Mouse (Mus musculus) liver, embryonic 11.5 days (tissue): ENCODE data around the gene Cdh18. TPM values are rescaled to one million over a fixed set of nuclear protein-coding genes. Genes with fewer than 3 reads are reported as not detected.

Experiments
- ATAC-seq: fragments of 200-750 bp; cut with Nextera tagmentation; replicated peaks from 2 replicates; pipeline ENCODE4 v1.8.0; 2017; ENCODE audit warnings: moderate number of reproducible peaks, mild to moderate bottlenecking, moderate TSS enrichment, moderate library complexity; ENCODE audit not compliant: low FRiP score
- DNase-seq: peaks from one replicate; pipeline ENCODE4 v3.0.0-alpha.2; 2017; ENCODE audit warnings: low spot score
- H3K27ac ChIP-seq: fragments of 300-500 bp; sonication (generic); 2 replicates; pipeline ENCODE4 v1.5.1; 2014; ENCODE audit warnings: mild to moderate bottlenecking, low read depth, low read length, control low read depth
- H3K27me3 ChIP-seq: fragments of 300-500 bp; sonication (generic); replicated peaks from 2 replicates; pipeline ENCODE4 v1.6.1; 2014; ENCODE audit warnings: low read length, mixed read lengths; ENCODE audit not compliant: control insufficient read depth, insufficient read depth
- H3K36me3 ChIP-seq: fragments of 300-500 bp; sonication (generic); 2 replicates; pipeline ENCODE4 v1.6.1; 2014; ENCODE audit warnings: mild to moderate bottlenecking, low read length, moderate library complexity, mixed read lengths; ENCODE audit not compliant: control insufficient read depth, insufficient read depth
- H3K4me1 ChIP-seq: fragments of 300-500 bp; sonication (generic); replicated peaks from 2 replicates; pipeline ENCODE4 v1.6.1; 2014; ENCODE audit warnings: low read length, mixed read lengths; ENCODE audit not compliant: control insufficient read depth, insufficient read depth
- H3K4me2 ChIP-seq: fragments of 300-500 bp; sonication (generic); 2 replicates; pipeline ENCODE4 v1.6.1; 2014; ENCODE audit warnings: mild to moderate bottlenecking, control low read depth, moderate library complexity
- H3K4me3 ChIP-seq: fragments of 300-500 bp; sonication (generic); 2 replicates; pipeline ENCODE4 v1.5.1; 2014; ENCODE audit warnings: low read depth, low read length, control low read depth
- H3K9ac ChIP-seq: fragments of 300-500 bp; sonication (generic); 2 replicates; pipeline ENCODE4 v1.6.1; 2014; ENCODE audit warnings: low read depth, low read length, control low read depth
- H3K9me3 ChIP-seq: fragments of 300-500 bp; sonication (generic); 2 replicates; pipeline ENCODE4 v1.6.1; 2016; ENCODE audit warnings: low read length, inconsistent platforms, mixed read lengths; ENCODE audit not compliant: control insufficient read depth
- WGBS: fragments of 180-500 bp; shearing (Covaris S2); extraction: QIAGEN DNeasy Blood & Tissue Kit; methylation state at CpG from one replicate; pipeline ENCODE4 v1.1.7; 2014; 5-methylcytosine and 5-hydroxymethylcytosine counted together
- polyA plus RNA-seq: library from polyadenylated mRNA; unstranded; fragments of >200 nt; fragmentation: Nextera tagmentation; extraction: Ambion mirVana; gene quantifications from 2 replicates; pipeline ENCODE4 v1.2.1, GENCODE M21; 2014

Gene Cdh18
- polyA plus RNA-seq = 0.14 and 0.44 TPM in 2 replicates

DNA sequence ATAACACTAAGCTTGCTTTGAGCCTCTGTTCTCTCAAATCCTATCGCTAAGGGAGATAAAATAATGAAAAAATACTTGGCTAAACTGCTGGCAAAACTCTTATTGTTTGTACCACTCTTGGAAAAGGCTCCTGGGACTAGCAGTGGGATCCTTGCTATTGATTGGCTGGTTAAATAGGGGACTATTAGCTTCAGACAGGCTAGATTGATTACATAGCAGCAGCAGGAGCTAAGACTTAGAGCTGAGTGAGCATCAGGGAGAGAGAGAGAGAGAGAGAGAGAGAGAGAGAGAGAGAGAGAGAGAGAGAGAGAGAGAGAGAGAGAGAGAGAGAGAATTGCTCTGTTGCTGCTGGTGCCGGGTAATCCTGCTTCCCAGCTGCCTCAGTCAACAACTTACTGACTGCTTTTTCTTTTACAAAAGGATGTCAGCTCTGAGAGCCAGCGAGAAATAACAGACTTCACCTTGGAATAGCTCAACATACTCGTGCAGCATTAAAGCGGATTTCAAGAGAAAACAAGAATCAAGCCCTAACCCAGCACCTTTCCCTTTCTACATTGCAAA, at the start of gene Cdh18:
Gene Cdh18, plus strand, starts transcription at position 312 of the 561 bp plus-strand sequence.
- Histone ChIP-seq H3K4me3 (no peak within 1 kb of the TSS), H3K4me1 (no peaks in the 10 kb centered on the region), H3K27ac (no peak within 1 kb of the TSS), H3K36me3 (no peaks in the 10 kb centered on the region), H3K4me2 (no peak within 1 kb of the TSS), H3K9ac (no peak within 1 kb of the TSS), H3K9me3 (no peaks in the 10 kb centered on the region), H3K27me3 (no peaks in the 10 kb centered on the region)
- no peak for DNase-seq
- 61% methylated on average over 5 of the region's 5 CpGs for WGBS
- no peak for ATAC-seq

DNA sequence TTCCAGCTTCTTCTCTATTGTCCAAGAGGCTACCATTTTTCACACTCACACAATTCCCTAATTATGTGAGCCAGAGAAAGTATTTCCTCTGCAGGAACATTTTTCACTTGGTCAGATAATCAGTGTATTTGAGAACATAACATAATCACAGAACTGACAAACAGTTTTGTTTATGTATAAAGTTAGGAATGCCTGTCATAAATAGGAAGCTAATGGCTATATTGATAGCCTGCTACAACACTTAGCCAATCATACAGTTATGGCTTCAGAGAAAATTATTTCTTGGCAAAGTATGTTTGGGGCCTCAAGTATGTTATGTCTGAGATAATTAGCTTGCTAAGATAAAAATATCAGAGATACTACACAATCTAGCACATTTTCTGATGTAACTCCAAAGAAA, 37.6 kb upstream of the Cdh18 start:
- Histone ChIP-seq H3K4me3 (no peak overlapping the region), H3K27me3 (no peaks in the 10 kb centered on the region), H3K27ac (no peak overlapping the region), H3K4me1 (no peaks in the 10 kb centered on the region), H3K36me3 (no peaks in the 10 kb centered on the region), H3K9me3 (no peaks in the 10 kb centered on the region), H3K4me2 (no peak overlapping the region), H3K9ac (no peak overlapping the region)
- no peak for ATAC-seq
- no peak for DNase-seq

GRCm38 (mm10) chr15:22535828-22536227, 13.0 kb upstream of the Cdh18 start:
- H3K4me1 ChIP-seq = no peaks in the 10 kb centered on the region
- no peak for ATAC-seq
- no peaks in the 10 kb centered on the region for H3K27me3 ChIP-seq
- no peak overlapping the region for H3K9ac ChIP-seq
- 57% methylated on average over 2 of the region's 2 CpGs for WGBS
- H3K9me3 ChIP-seq = no peaks in the 10 kb centered on the region
- no peaks in the 10 kb centered on the region for H3K36me3 ChIP-seq
- no peak for DNase-seq
- no peak overlapping the region for H3K4me3 ChIP-seq
- no peak overlapping the region for H3K27ac ChIP-seq
- no peak overlapping the region for H3K4me2 ChIP-seq

GRCm38 (mm10) chr15:22577974-22578616, 29.3 kb downstream of the Cdh18 start:
- Histone ChIP-seq H3K4me2 (no peak overlapping the region), H3K4me1 (no peaks in the 10 kb centered on the region), H3K27ac (no peak overlapping the region), H3K4me3 (no peak overlapping the region), H3K9ac (no peak overlapping the region), H3K36me3 (no peaks in the 10 kb centered on the region), H3K27me3 (no peaks in the 10 kb centered on the region), H3K9me3 (no peaks in the 10 kb centered on the region)
- 12% methylated on average over 4 of the region's 4 CpGs for WGBS
- DNase-seq (no peak), ATAC-seq (no peak)

- DNase-seq (no peak), ATAC-seq (no peak)
- Histone ChIP-seq H3K36me3 (no peaks in the 10 kb centered on the region), H3K27ac (no peak overlapping the region), H3K27me3 (no peaks in the 10 kb centered on the region), H3K9ac (no peak overlapping the region), H3K9me3 (no peaks in the 10 kb centered on the region), H3K4me2 (no peak overlapping the region), H3K4me3 (no peak overlapping the region), H3K4me1 (no peaks in the 10 kb centered on the region)
- WGBS = 29% methylated on average over 3 of the region's 3 CpGs
Measured at GRCm38 (mm10) chr15:22578617-22578990, 29.8 kb downstream of the Cdh18 start.

GRCm38 (mm10) chr15:22584667-22585066, 35.8 kb downstream of the Cdh18 start:
- Histone ChIP-seq H3K4me3 (no peak overlapping the region), H3K36me3 (no peaks in the 10 kb centered on the region), H3K4me2 (no peak overlapping the region), H3K9ac (no peak overlapping the region), H3K27ac (no peak overlapping the region), H3K4me1 (no peaks in the 10 kb centered on the region), H3K27me3 (no peaks in the 10 kb centered on the region), H3K9me3 (no peaks in the 10 kb centered on the region)
- 88% methylated on average over 1 of the region's 1 CpGs for whole genome bisulfite sequencing
- ATAC-seq (no peak), DNase-seq (no peak)

DNA sequence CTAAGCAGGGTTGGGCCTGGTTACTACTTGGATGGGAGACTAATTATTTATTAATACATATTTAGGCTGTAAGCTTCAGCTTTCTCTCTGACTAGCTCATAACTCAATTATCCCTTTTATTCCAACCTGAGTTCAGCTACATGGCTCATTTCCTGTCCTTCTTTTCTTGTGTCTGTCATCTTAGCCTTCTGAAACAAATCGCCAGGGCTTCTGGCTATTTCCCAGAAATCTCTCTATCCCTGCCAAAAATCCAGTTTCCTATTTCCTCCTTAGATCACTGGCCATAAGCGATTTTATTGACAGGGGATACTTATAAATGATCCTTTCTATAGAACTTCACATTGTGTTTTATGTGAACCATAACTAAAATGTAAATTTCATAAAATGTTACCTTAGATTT, 167.6 kb downstream of the Cdh18 start:
- DNase-seq (no peak), ATAC-seq (no peak)
- Histone ChIP-seq H3K4me1 (no peaks in the 10 kb centered on the region), H3K27me3 (no peaks in the 10 kb centered on the region), H3K9me3 (no peaks in the 10 kb centered on the region; the same call in 1 of the 2 replicates), H3K36me3 (no peaks in the 10 kb centered on the region), H3K4me2 (no peak overlapping the region), H3K27ac (no peak overlapping the region), H3K4me3 (no peak overlapping the region), H3K9ac (no peak overlapping the region)
- 69% methylated on average over 2 of the region's 2 CpGs for WGBS

DNA sequence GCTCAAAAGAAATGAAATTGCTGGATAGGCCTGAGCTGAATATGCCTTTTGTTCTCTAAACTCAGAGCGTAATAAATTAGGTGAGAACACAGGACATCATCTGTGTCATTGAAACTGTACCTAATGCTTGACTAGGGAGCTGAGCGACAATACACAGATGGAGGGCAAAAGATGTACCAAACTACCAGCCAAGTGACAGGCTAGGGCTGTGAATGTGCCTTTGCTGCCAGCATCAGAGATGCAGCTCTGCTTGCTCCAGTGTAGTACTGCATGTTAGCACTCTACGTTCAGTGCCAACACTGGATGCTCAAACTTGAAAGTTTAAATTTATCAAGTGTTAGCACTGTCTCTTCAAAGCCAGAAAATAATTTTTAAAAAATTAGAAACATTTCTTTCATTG, 168.9 kb downstream of the Cdh18 start:
- ATAC-seq (no peak), DNase-seq (no peak)
- H3K9me3 ChIP-seq = no peaks in the 10 kb centered on the region; the same call in 1 of the 2 replicates
- no peak overlapping the region for H3K9ac ChIP-seq
- no peaks in the 10 kb centered on the region for H3K27me3 ChIP-seq
- no peak overlapping the region for H3K4me3 ChIP-seq
- H3K4me2 ChIP-seq = no peak overlapping the region
- 83% methylated on average over 3 of the region's 3 CpGs for WGBS
- H3K27ac ChIP-seq = no peak overlapping the region
- no peaks in the 10 kb centered on the region for H3K36me3 ChIP-seq
- no peaks in the 10 kb centered on the region for H3K4me1 ChIP-seq

DNA sequence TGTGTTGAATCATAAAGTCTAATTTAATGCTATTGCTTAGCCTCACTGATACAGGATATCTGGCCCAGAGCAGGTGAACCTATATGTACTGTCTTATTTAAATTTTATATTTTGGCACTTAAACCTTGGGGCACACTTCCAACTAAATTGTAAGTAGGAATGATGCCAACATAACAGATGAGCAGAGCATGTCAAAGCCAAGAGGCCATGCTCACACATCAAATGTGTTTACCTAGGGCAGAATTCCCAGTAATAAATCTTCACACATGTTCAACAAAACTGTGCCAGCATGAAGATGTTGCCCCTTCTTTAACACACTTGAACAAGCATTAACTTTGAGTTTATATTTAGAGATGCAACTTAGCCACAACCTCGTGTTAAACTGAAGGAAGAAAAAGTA, 177.8 kb downstream of the Cdh18 start:
- H3K27ac ChIP-seq = no peak overlapping the region
- no peaks in the 10 kb centered on the region for H3K9me3 ChIP-seq
- no peaks in the 10 kb centered on the region for H3K27me3 ChIP-seq
- WGBS = 63% methylated on average over 1 of the region's 1 CpGs
- no peak for DNase-seq
- H3K4me2 ChIP-seq = no peak overlapping the region
- H3K4me1 ChIP-seq = no peaks in the 10 kb centered on the region
- H3K9ac ChIP-seq = no peak overlapping the region
- no peak for ATAC-seq
- H3K4me3 ChIP-seq = no peak overlapping the region
- no peaks in the 10 kb centered on the region for H3K36me3 ChIP-seq
